Mouse (Mus musculus) gastrocnemius, postnatal 10 days (tissue): ENCODE measurements around the gene Colgalt1. TPM values are rescaled to one million over a fixed set of nuclear protein-coding genes. Genes with fewer than 3 reads are reported as not detected.

Experiments
- DNase-seq: peaks from one replicate; pipeline ENCODE4 v3.0.0; 2021; ENCODE audit warnings: mixed read lengths
- long read RNA-seq, 2 experiments: library from polyadenylated mRNA; stranded (forward); transcript quantifications; one replicate each; pipeline ENCODE4 v2.0.0; 2021
- total RNA-seq, 2 experiments: library from RNA; stranded (reverse); gene quantifications; 2 replicates each; pipeline ENCODE4 v1.2.3; 2021

The Colgalt1 gene
- total RNA-seq: 10 to 100 TPM; 43.3 to 56.1 TPM
- long read RNA-seq, experiment 1, transcript Colgalt1-201 (12 exons, 3,207 nt): major isoform, 124 of 147 reads
- long read RNA-seq, experiment 1, partial matches to known transcripts: 12 of 147 reads
- long read RNA-seq, experiment 1, other reads (novel, unspliced or antisense): 11 of 147 reads
- long read RNA-seq, experiment 2, transcript Colgalt1-201 (12 exons, 3,207 nt): major isoform, 74 of 98 reads
- long read RNA-seq, experiment 2, partial matches to known transcripts: 14 of 98 reads
- long read RNA-seq, experiment 2, other reads (novel, unspliced or antisense): 10 of 98 reads

- DNase-seq: peak; percentile 91
Measured at GRCm38 (mm10) chr8:71610822-71611651, at the start of gene Colgalt1. Gene Colgalt1, plus strand, starts transcription at chr8:71610998.

- DNase-seq: peak; percentile 62
Measured at GRCm38 (mm10) chr8:71561401-71561800, 49.4 kb upstream of the Colgalt1 start.

GRCm38 (mm10) chr8:71562751-71563150 lies 48.0 kb upstream of the Colgalt1 start:
- peak; percentile 91 for DNase-seq

GRCm38 (mm10) chr8:71563992-71564391 lies 46.8 kb upstream of the Colgalt1 start:
- no peak for DNase-seq

GRCm38 (mm10) chr8:71566501-71566900 lies 44.3 kb upstream of the Colgalt1 start, which contains the start of gene Nxnl1:
Gene Nxnl1, minus strand, starts transcription at chr8:71566601.
- DNase-seq: no peak

GRCm38 (mm10) chr8:71567587-71567986 lies 43.2 kb upstream of the Colgalt1 start:
- no peak for DNase-seq

GRCm38 (mm10) chr8:71568387-71568937 lies 42.3 kb upstream of the Colgalt1 start, which contains the start of gene Slc27a1:
Gene Slc27a1, plus strand, starts transcription at chr8:71568882.
- peak; percentile 81 for DNase-seq

- peak; percentile 26 for DNase-seq
Measured at GRCm38 (mm10) chr8:71568941-71569340, 41.9 kb upstream of the Colgalt1 start.

GRCm38 (mm10) chr8:71569366-71570290 lies 41.2 kb upstream of the Colgalt1 start:
- peak; percentile 71 for DNase-seq

- peak; percentile 79 for DNase-seq
Measured at GRCm38 (mm10) chr8:71570291-71570954, 40.4 kb upstream of the Colgalt1 start.

GRCm38 (mm10) chr8:71572077-71572476 lies 38.7 kb upstream of the Colgalt1 start:
- no peak for DNase-seq

- peak; percentile 61 for DNase-seq
Measured at GRCm38 (mm10) chr8:71572847-71573633, 37.8 kb upstream of the Colgalt1 start.

GRCm38 (mm10) chr8:71574426-71574825 lies 36.4 kb upstream of the Colgalt1 start:
- no peak for DNase-seq

GRCm38 (mm10) chr8:71575020-71575419 lies 35.8 kb upstream of the Colgalt1 start:
- no peak for DNase-seq

GRCm38 (mm10) chr8:71577856-71578387 lies 32.9 kb upstream of the Colgalt1 start:
- DNase-seq: no peak

GRCm38 (mm10) chr8:71579009-71579408 lies 31.8 kb upstream of the Colgalt1 start:
- no peak for DNase-seq

GRCm38 (mm10) chr8:71579476-71579875 lies 31.3 kb upstream of the Colgalt1 start:
- peak; percentile 64 for DNase-seq

- DNase-seq: no peak
Measured at GRCm38 (mm10) chr8:71580201-71580600, 30.6 kb upstream of the Colgalt1 start.

- peak; percentile 51 for DNase-seq
Measured at GRCm38 (mm10) chr8:71586891-71587290, 23.9 kb upstream of the Colgalt1 start.

GRCm38 (mm10) chr8:71588762-71589161 lies 22.0 kb upstream of the Colgalt1 start:
- DNase-seq: no peak
